Mouse (Mus musculus) A20 (cell line): Measurements from ENCODE around the gene Xylt1.

Source experiments
- DNase-seq: peaks from one replicate; pipeline ENCODE4 v3.0.0-alpha.2; 2011; ENCODE audit warnings: low read depth, low spot score

The Xylt1 gene

GRCm38 (mm10) chr7:117612788-117613473, 232.2 kb downstream of the Xylt1 start:
- no peak for DNase-seq

GRCm38 (mm10) chr7:117613796-117614195, 233.0 kb downstream of the Xylt1 start:
- DNase-seq, result no peak

- DNase-seq, result no peak
These were observed 233.6 kb downstream of the Xylt1 start for GRCm38 (mm10) chr7:117614346-117614745.

GRCm38 (mm10) chr7:117614851-117615250, 234.1 kb downstream of the Xylt1 start:
- DNase-seq, result no peak

- no peak for DNase-seq
These were observed 235.5 kb downstream of the Xylt1 start for GRCm38 (mm10) chr7:117616277-117616676.

GRCm38 (mm10) chr7:117618715-117619150, 238.0 kb downstream of the Xylt1 start:
- no peak for DNase-seq

GRCm38 (mm10) chr7:117621566-117621965, 240.8 kb downstream of the Xylt1 start:
- DNase-seq, result no peak

- DNase-seq, result no peak
These were observed 242.0 kb downstream of the Xylt1 start for GRCm38 (mm10) chr7:117622769-117623168.

- DNase-seq, result no peak
These were observed 248.0 kb downstream of the Xylt1 start for GRCm38 (mm10) chr7:117628791-117629190.

- no peak for DNase-seq
These were observed 249.9 kb downstream of the Xylt1 start for GRCm38 (mm10) chr7:117630657-117631056.

- no peak for DNase-seq
These were observed 254.8 kb downstream of the Xylt1 start for GRCm38 (mm10) chr7:117635584-117635983.

- DNase-seq, result no peak
These were observed 255.9 kb downstream of the Xylt1 start for GRCm38 (mm10) chr7:117636713-117637112.

- no peak for DNase-seq
These were observed 257.2 kb downstream of the Xylt1 start for GRCm38 (mm10) chr7:117637997-117638396.

GRCm38 (mm10) chr7:117652637-117653036, 271.9 kb downstream of the Xylt1 start:
- no peak for DNase-seq

- no peak for DNase-seq
These were observed 275.0 kb downstream of the Xylt1 start for GRCm38 (mm10) chr7:117655732-117656131.

- no peak for DNase-seq
These were observed 277.4 kb downstream of the Xylt1 start for GRCm38 (mm10) chr7:117658180-117658579.

GRCm38 (mm10) chr7:117658739-117659138, 278.0 kb downstream of the Xylt1 start:
- no peak for DNase-seq

GRCm38 (mm10) chr7:117667286-117667685, 286.5 kb downstream of the Xylt1 start:
- no peak for DNase-seq

GRCm38 (mm10) chr7:117668226-117668625, 287.4 kb downstream of the Xylt1 start:
- DNase-seq, result no peak

- no peak for DNase-seq
These were observed 291.4 kb downstream of the Xylt1 start for GRCm38 (mm10) chr7:117672121-117672591.

GRCm38 (mm10) chr7:117686120-117686996, 305.6 kb downstream of the Xylt1 start:
- DNase-seq, result no peak

GRCm38 (mm10) chr7:117686997-117687302, 306.2 kb downstream of the Xylt1 start:
- DNase-seq, result no peak

- no peak for DNase-seq
These were observed 314.8 kb downstream of the Xylt1 start for GRCm38 (mm10) chr7:117695612-117696011.
